Mouse (Mus musculus): ENCODE data around the gene Hdx. TPM values are rescaled to one million over a fixed set of nuclear protein-coding genes. Genes with fewer than 3 reads are reported as not detected.

The Hdx gene
- polyA plus RNA-seq, 1 experiment from 2014 or later: 0.51 TPM

Other genes starting within 250 kb of the Hdx start
- 13.6 and 13.7 TPM in 2 replicates for gene Rps6ka6, start 159.1 kb downstream of the Hdx start, polyA plus RNA-seq (2015; fragmentation: Nextera tagmentation; extraction: Ambion mirVana)
- 1.2 and 1.3 TPM in 2 replicates for gene Gm45194, start 194.3 kb upstream of the Hdx start, polyA plus RNA-seq (2015; fragmentation: Nextera tagmentation; extraction: Ambion mirVana)